Mouse (Mus musculus): ENCODE results near the gene Fam110c. TPM values are rescaled to one million over a fixed set of nuclear protein-coding genes. Genes with fewer than 3 reads are reported as not detected.

Gene Fam110c
- not detected in 4 replicates for total RNA-seq (2023)

DNA sequence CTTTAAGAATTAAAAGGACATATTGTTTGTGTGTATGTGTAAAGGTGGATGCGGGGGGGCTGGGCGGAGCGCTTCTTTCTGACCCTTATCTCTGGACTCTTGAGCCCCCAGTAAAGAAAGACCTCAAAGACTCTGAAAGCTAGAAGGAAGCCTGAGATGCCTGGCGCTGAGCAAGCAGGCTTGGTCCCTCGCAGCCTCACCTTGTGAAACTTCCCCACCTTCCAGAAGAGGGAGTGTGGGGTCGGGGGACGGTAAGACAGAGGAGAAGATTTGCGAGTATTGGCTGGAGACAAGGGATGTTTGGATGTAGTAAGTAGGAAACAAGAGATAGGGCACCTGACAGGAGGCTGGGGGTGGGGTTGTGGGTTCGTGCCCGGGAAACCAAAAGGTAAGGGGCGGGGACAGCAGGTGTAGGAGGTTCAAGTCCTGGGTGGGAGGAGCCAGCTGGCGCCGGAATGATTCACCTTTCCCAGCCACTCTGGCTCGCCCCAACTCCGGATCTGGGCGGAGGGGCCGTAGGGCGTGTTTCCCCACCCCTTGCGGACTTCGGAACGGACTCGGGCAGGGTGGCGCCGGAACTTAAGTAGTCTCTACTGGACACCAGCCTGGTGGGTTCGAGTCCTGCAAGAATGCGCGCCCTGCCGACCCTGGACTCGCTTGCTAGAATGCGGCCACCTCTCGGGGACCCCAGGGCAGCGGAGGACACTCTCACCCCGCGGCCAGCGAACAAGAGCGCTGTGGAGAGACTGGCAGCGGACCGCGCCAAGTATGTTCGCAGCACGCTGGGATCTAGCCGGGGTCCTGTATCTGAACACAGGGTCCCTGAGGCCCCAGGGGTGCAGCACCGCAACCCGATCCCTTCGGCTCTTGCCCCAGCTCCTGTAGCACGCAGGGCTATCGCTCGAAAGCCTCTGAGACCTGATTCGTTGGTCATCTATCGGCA lies at the start of gene Fam110c:
Fam110c (plus strand) TSS at position 450 of the 943 bp plus-strand sequence.

Other genes with a start within 250 kb of the Fam110c start
- not detected in 4 replicates for gene Alkal2, start 189.5 kb upstream of the Fam110c start, total RNA-seq (2023)
- 25.7 to 32.9 TPM (median 27.5 TPM) in 4 replicates for gene Acp1, start 162.3 kb upstream of the Fam110c start, total RNA-seq (2023)
- gene Sh3yl1, start 162.2 kb upstream of the Fam110c start, total RNA-seq (2023), result 1.3 to 3.1 TPM (median 2.7 TPM) in 4 replicates
- gene Gm6993, start 166.9 kb downstream of the Fam110c start, total RNA-seq (2023), result not detected in 4 replicates
- 0.12 TPM in 1 of 4 replicates, not detected in the others for gene Lamb1, start 191.4 kb downstream of the Fam110c start, total RNA-seq (2023)

Measured in B cell, adult 62 days (primary cell).